Mouse (Mus musculus): ENCODE data around the gene Elk3.

DNA sequence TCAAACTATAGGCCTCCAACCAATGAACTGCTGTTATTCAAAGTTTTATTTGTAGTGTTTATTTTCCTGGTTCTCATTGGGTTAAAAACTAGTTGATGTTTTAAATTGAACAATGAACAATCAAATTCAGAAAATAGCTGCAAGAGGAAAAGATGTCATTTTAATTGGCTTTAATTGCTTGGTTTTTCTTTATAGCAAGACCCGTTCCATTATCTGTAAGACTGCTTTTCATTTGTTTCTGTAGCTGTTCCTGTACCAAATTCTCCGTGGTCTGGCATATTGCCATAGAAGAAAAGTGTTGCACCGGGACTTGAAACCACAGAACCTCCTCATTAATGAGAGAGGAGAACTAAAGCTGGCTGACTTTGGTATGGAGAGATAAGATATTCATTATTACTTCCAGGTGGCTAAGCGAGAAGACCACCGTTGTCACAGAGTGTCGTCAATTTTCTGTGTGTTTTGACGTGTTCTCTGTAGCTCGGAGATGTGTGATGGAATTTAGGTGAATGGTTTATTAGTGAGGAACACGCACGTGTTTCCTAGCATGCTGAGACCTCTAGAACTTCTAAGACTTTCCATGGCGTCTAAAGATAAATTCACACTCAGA lies 82.4 kb downstream of the Elk3 start:
- TF ChIP-seq CTCF (IDR thresholded peaks at IDR 0.05; ENCODE audit: low read depth, low read length) = no peak
- no peak for TF ChIP-seq POLR2A (IDR thresholded peaks at IDR 0.05; ENCODE audit: extremely low read depth, insufficient read depth, low read length)
